Mouse (Mus musculus): ENCODE measurements around the gene Ahnak2. TPM values are rescaled to one million over a fixed set of nuclear protein-coding genes. Genes with fewer than 3 reads are reported as not detected.
A peak's percentile ranks its signal among the peaks of the same experiment; 100 is the strongest.

Ahnak2 gene
- polyA plus RNA-seq, 1 experiment from 2014 or later, result 0.79 TPM

DNA sequence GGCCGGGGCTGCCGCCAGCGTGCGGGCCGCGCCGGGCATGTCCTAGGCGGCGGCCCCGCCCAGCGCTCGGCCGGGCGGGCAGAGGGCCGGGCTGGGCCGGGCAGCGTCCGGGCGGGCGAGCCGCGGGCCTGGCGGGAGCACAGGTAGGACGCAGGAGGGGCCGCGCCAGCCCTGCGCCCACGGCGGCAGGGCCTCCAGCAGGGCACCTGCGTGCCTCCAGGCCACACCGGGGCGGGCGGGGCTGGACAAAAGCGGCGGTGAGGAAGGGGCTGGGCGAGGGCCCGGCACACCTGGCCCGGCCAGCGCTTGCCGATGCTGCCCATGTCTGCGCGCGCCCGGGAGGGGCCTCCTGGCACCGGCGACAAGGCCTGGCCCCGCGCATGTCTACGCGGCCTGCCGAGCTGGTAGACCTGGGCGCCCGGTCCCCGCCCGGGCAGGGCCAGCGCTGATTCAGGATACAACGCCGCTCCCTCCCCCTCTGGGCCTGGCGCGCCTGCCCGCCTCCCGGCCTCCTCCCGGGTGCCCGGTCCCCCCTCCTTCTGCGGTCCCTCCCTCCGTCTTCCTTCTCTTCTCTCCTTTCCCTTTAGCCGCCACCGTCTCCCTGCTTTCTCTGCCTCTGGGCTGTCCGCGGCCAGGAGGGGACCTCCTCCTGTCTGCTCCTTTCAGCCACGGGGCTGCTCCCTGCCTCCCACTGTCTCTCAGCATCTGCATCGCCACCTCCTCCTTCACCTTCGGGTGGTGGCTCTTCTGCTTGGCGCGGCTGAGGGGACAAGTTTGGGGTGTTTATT is 80.0 kb downstream of the Ahnak2 start:
- peak overlapping the region; percentile 70 for H3K9ac ChIP-seq (ENCODE audit: low read depth, low read length)
- no peaks in the 10 kb centered on the region for H3K36me3 ChIP-seq (ENCODE audit: control insufficient read depth, insufficient read depth, low read length)
- H3K4me3 ChIP-seq (ENCODE audit: low read depth, low read length), result peak overlapping the region; percentile 75
- peak; percentile 27; the same call in 1 of the 2 replicates for ATAC-seq (replicated peaks; ENCODE audit: insufficient number of reproducible peaks, low FRiP score, low TSS enrichment)
- peaks cover 5% of the 10 kb centered on the region; the same call in 1 of the 2 replicates for H3K4me1 ChIP-seq (ENCODE audit: control insufficient read depth, insufficient read depth, low read length)
- peak overlapping the region; percentile 99 for H3K4me2 ChIP-seq
- under 1% methylated on average over 50 of the region's 75 CpGs for WGBS (ENCODE audit: insufficient replicate concordance)
- H3K9me3 ChIP-seq (replicated peaks; ENCODE audit: control insufficient read depth, low read length), result no peaks in the 10 kb centered on the region
- peaks cover 27% of the 10 kb centered on the region for H3K27me3 ChIP-seq (ENCODE audit: control insufficient read depth, insufficient read depth, low read length)
- no peak overlapping the region for H3K27ac ChIP-seq (ENCODE audit: low read depth, low read length)

Small RNA genes within 50 kb of the gene (microRNA-seq; reads per million reads assigned to microRNA genes)
- not detected for gene Mir6940 (ENCODE audit: borderline number of aligned reads)

Other genes with a start within 250 kb of the Ahnak2 start
- 3.2 and 3.8 TPM in 2 replicates for gene Inf2, start 213.9 kb downstream of the Ahnak2 start, polyA plus RNA-seq (2014; fragmentation: Nextera tagmentation; extraction: Ambion mirVana)
- gene Adssl1, start 182.6 kb downstream of the Ahnak2 start, polyA plus RNA-seq (2014; fragmentation: Nextera tagmentation; extraction: Ambion mirVana), result 73.3 and 75.2 TPM in 2 replicates
- gene Siva1, start 158.0 kb downstream of the Ahnak2 start, polyA plus RNA-seq (2014; fragmentation: Nextera tagmentation; extraction: Ambion mirVana), result 141 and 156 TPM in 2 replicates
- gene Akt1, start 127.8 kb downstream of the Ahnak2 start, polyA plus RNA-seq (2014; fragmentation: Nextera tagmentation; extraction: Ambion mirVana), result 94.2 and 108 TPM in 2 replicates
- gene Zbtb42, start 123.8 kb downstream of the Ahnak2 start, polyA plus RNA-seq (2014; fragmentation: Nextera tagmentation; extraction: Ambion mirVana), result 2.8 and 4.2 TPM in 2 replicates
- gene Cep170b, start 82.2 kb downstream of the Ahnak2 start, polyA plus RNA-seq (2014; fragmentation: Nextera tagmentation; extraction: Ambion mirVana), result 2.6 and 3.1 TPM in 2 replicates
- 1.5 and 1.7 TPM in 2 replicates for gene Pld4, start 42.0 kb downstream of the Ahnak2 start, polyA plus RNA-seq (2014; fragmentation: Nextera tagmentation; extraction: Ambion mirVana)
- 11.5 and 13.0 TPM in 2 replicates for gene Clba1, start 6.3 kb upstream of the Ahnak2 start, polyA plus RNA-seq (2014; fragmentation: Nextera tagmentation; extraction: Ambion mirVana)
- gene Cdca4, start 26.8 kb upstream of the Ahnak2 start, polyA plus RNA-seq (2014; fragmentation: Nextera tagmentation; extraction: Ambion mirVana), result 61.5 and 62.8 TPM in 2 replicates
- 0.19 TPM in 1 of 2 replicates, not detected in the other for gene Gpr132, start 65.6 kb upstream of the Ahnak2 start, polyA plus RNA-seq (2014; fragmentation: Nextera tagmentation; extraction: Ambion mirVana)
- gene Jag2, start 127.1 kb upstream of the Ahnak2 start, polyA plus RNA-seq (2014; fragmentation: Nextera tagmentation; extraction: Ambion mirVana), result 1.5 and 2.2 TPM in 2 replicates
- 44.2 and 50.7 TPM in 2 replicates for gene Nudt14, start 139.5 kb upstream of the Ahnak2 start, polyA plus RNA-seq (2014; fragmentation: Nextera tagmentation; extraction: Ambion mirVana)
- 18.9 and 22.5 TPM in 2 replicates for gene Btbd6, start 173.8 kb upstream of the Ahnak2 start, polyA plus RNA-seq (2014; fragmentation: Nextera tagmentation; extraction: Ambion mirVana)
- 33.7 and 39.5 TPM in 2 replicates for gene Brf1, start 198.0 kb upstream of the Ahnak2 start, polyA plus RNA-seq (2014; fragmentation: Nextera tagmentation; extraction: Ambion mirVana)
- 7.3 and 11.3 TPM in 2 replicates for gene Pacs2, start 211.9 kb upstream of the Ahnak2 start, polyA plus RNA-seq (2014; fragmentation: Nextera tagmentation; extraction: Ambion mirVana)